Mouse (Mus musculus) kidney, adult 9 months (tissue): Measurements from ENCODE around the gene Nabp2.

Source experiments
- DNase-seq: peaks from one replicate; pipeline ENCODE4 v3.0.0; 2022

Gene Nabp2

GRCm38 (mm10) chr10:128425260-128425659, 14.0 kb upstream of the Nabp2 start:
- no peak for DNase-seq

GRCm38 (mm10) chr10:128424604-128425003, 13.3 kb upstream of the Nabp2 start:
- no peak for DNase-seq

GRCm38 (mm10) chr10:128422426-128422825, 11.1 kb upstream of the Nabp2 start:
- no peak for DNase-seq

- DNase-seq, result no peak
Measured at GRCm38 (mm10) chr10:128414848-128415247, 3.6 kb upstream of the Nabp2 start.

- no peak for DNase-seq
Measured at GRCm38 (mm10) chr10:128413076-128413475, 1.8 kb upstream of the Nabp2 start.

GRCm38 (mm10) chr10:128412558-128412957, 1.3 kb upstream of the Nabp2 start:
- no peak for DNase-seq

- DNase-seq, result peak; percentile 56
Measured at GRCm38 (mm10) chr10:128412055-128412381, 726 bp upstream of the Nabp2 start.

- DNase-seq, result peak; percentile 37
Measured at GRCm38 (mm10) chr10:128410560-128410845, 789 bp downstream of the Nabp2 start.

GRCm38 (mm10) chr10:128409692-128410559, 1.4 kb downstream of the Nabp2 start:
- peak; percentile 99 for DNase-seq

- DNase-seq, result no peak
Measured at GRCm38 (mm10) chr10:128408591-128409535, 2.4 kb downstream of the Nabp2 start.

GRCm38 (mm10) chr10:128403931-128404330, 7.4 kb downstream of the Nabp2 start:
- no peak for DNase-seq

- DNase-seq, result no peak
Measured at GRCm38 (mm10) chr10:128401638-128402037, 9.7 kb downstream of the Nabp2 start.

GRCm38 (mm10) chr10:128401056-128401455, 10.2 kb downstream of the Nabp2 start, which contains the start of gene Slc39a5:
Slc39a5 (minus strand) TSS chr10:128401229.
- DNase-seq, result peak; percentile 38

- peak; percentile 48 for DNase-seq
Measured at GRCm38 (mm10) chr10:128400338-128400737, 11.0 kb downstream of the Nabp2 start.

GRCm38 (mm10) chr10:128397466-128397865, 13.8 kb downstream of the Nabp2 start:
- DNase-seq, result no peak

- DNase-seq, result peak; percentile 40
Measured at GRCm38 (mm10) chr10:128396716-128397264, 14.5 kb downstream of the Nabp2 start.

GRCm38 (mm10) chr10:128396017-128396673, 15.1 kb downstream of the Nabp2 start:
- DNase-seq, result no peak

GRCm38 (mm10) chr10:128391850-128392249, 19.4 kb downstream of the Nabp2 start:
- DNase-seq, result no peak

- DNase-seq, result no peak
Measured at GRCm38 (mm10) chr10:128390366-128390765, 20.9 kb downstream of the Nabp2 start.

GRCm38 (mm10) chr10:128389570-128389969, 21.7 kb downstream of the Nabp2 start:
- DNase-seq, result no peak

- no peak for DNase-seq
Measured at GRCm38 (mm10) chr10:128388941-128389340, 22.4 kb downstream of the Nabp2 start.

GRCm38 (mm10) chr10:128385902-128386301, 25.4 kb downstream of the Nabp2 start:
- DNase-seq, result no peak

GRCm38 (mm10) chr10:128382482-128382881, 28.8 kb downstream of the Nabp2 start:
- no peak for DNase-seq
